Comparison of ENCODE assay signal across 9 mouse cellular contexts in the genomic region with DNA sequence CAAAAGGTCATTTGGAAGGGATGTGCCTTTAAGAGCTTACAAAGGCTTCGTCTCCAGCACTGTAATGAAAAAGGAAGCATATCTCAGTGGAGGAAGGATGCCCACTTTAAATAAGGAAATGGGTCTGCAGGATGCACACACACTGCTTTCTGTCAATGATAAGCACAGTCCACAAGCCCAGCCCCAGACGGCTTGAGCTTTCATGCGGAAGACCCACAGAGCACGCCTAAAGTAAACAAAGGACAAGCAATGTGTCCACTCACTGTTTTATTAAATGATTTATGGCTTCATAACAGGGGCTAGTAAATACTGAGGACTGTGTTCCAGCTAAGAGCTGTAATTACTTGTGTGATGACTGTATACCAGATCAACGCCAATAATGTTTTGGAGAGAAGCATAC.
A peak's percentile ranks its signal among the peaks of the same experiment; 100 is the strongest.
DNase-seq lines count a peak whose midpoint lies in the region; ATAC-seq and TF ChIP-seq lines count a peak whose summit lies in the region.
"Had no signal": no experiment of that assay in that cellular context is flagged by ENCODE, and none has a peak within 500 bp of the region (broad histone marks: within the 10 kb centered on the region; RNA-seq: fewer than 3 reads in every experiment).

No protein-coding gene starts in this region.

- peak; percentile 36 for DNase-seq in embryonic facial prominence, embryonic 14.5 days (ENCODE audit: low spot score)
- no peak for DNase-seq in embryonic facial prominence, embryonic 10.5 days (ENCODE audit: low spot score)
- peak; percentile 46 for DNase-seq in heart, postnatal 0 days (ENCODE audit: low spot score)
- DNase-seq in kidney, postnatal 25 days: peak; percentile 45 to 74
- no peak for DNase-seq in layer of hippocampus, postnatal 36 days
- no peak for DNase-seq in layer of hippocampus, postnatal 25 days (ENCODE audit: extremely low spot score in 1 of 2, low spot score in 1 of 2)

- no peak overlapping the region for H3K4me3 ChIP-seq in embryonic facial prominence, embryonic 14.5 days (ENCODE audit: low read depth, low read length)
- no peak overlapping the region for H3K4me3 ChIP-seq in embryonic facial prominence, embryonic 10.5 days
- H3K4me3 ChIP-seq in heart, postnatal 0 days (ENCODE audit: low read depth, low read length): no peak overlapping the region
- no peak overlapping the region for H3K4me3 ChIP-seq in neural tube, embryonic 14.5 days (ENCODE audit: low read depth, low read length)
- H3K4me3 ChIP-seq: embryonic facial prominence, embryonic 13.5 days had no signal

- H3K4me1 ChIP-seq in embryonic facial prominence, embryonic 14.5 days (ENCODE audit: control insufficient read depth, insufficient read depth, low read length): no peaks in the 10 kb centered on the region
- H3K4me1 ChIP-seq in embryonic facial prominence, embryonic 10.5 days: no peaks in the 10 kb centered on the region
- no peaks in the 10 kb centered on the region for H3K4me1 ChIP-seq in heart, postnatal 0 days (ENCODE audit: control insufficient read depth, insufficient read depth)
- no peaks in the 10 kb centered on the region for H3K4me1 ChIP-seq in neural tube, embryonic 14.5 days (ENCODE audit: control insufficient read depth, insufficient read depth, low read length)
- H3K4me1 ChIP-seq: embryonic facial prominence, embryonic 13.5 days had no signal

- no peak for TF ChIP-seq CTCF in heart, postnatal 0 days (IDR thresholded peaks at IDR 0.05; ENCODE audit: low read depth)

- H3K4me2 ChIP-seq in embryonic facial prominence, embryonic 14.5 days (ENCODE audit: low read depth, low read length): no peak overlapping the region
- H3K4me2 ChIP-seq in heart, postnatal 0 days (ENCODE audit: low read depth, low read length): no peak overlapping the region
- H3K4me2 ChIP-seq in neural tube, embryonic 14.5 days (ENCODE audit: low read depth, low read length): no peak overlapping the region
- H3K4me2 ChIP-seq: embryonic facial prominence, embryonic 13.5 days had no signal

- H3K9me3 ChIP-seq in embryonic facial prominence, embryonic 14.5 days (ENCODE audit: control insufficient read depth, low read length): no peaks in the 10 kb centered on the region
- H3K9me3 ChIP-seq in embryonic facial prominence, embryonic 10.5 days: no peaks in the 10 kb centered on the region
- no peaks in the 10 kb centered on the region for H3K9me3 ChIP-seq in heart, postnatal 0 days (replicated peaks; ENCODE audit: control insufficient read depth, low read length)
- no peaks in the 10 kb centered on the region for H3K9me3 ChIP-seq in neural tube, embryonic 14.5 days (ENCODE audit: control insufficient read depth, low read length)
- H3K9me3 ChIP-seq: embryonic facial prominence, embryonic 13.5 days had no signal

- TF ChIP-seq EP300 in heart, postnatal 0 days (IDR thresholded peaks at IDR 0.05; ENCODE audit: low read depth): peak; percentile 29; the same call in 1 of the 2 replicates

- no peak overlapping the region for H3K27ac ChIP-seq in embryonic facial prominence, embryonic 14.5 days (replicated peaks; ENCODE audit: low read depth, low read length)
- H3K27ac ChIP-seq in embryonic facial prominence, embryonic 10.5 days (replicated peaks): no peak overlapping the region
- no peak overlapping the region for H3K27ac ChIP-seq in heart, postnatal 0 days (ENCODE audit: low read depth)
- no peak overlapping the region for H3K27ac ChIP-seq in neural tube, embryonic 14.5 days (ENCODE audit: low read depth, low read length)
- H3K27ac ChIP-seq: embryonic facial prominence, embryonic 13.5 days had no signal

- ATAC-seq in embryonic facial prominence, embryonic 14.5 days (ENCODE audit: low read depth): no peak
- ATAC-seq in heart, postnatal 0 days (ENCODE audit: insufficient read depth, low read depth): peak; percentile 75
- ATAC-seq in neural tube, embryonic 14.5 days (ENCODE audit: low read depth): peak; percentile 92
- ATAC-seq in granulocyte monocyte progenitor cell, adult 5-6 weeks (replicated peaks; ENCODE audit: poor library complexity, severe bottlenecking): no peak; the same call in 1 of the 2 replicates

- H3K9ac ChIP-seq in embryonic facial prominence, embryonic 14.5 days (ENCODE audit: low read depth, low read length): no peak overlapping the region
- H3K9ac ChIP-seq in heart, postnatal 0 days (replicated peaks; ENCODE audit: low read depth, low read length): no peak overlapping the region
- H3K9ac ChIP-seq in neural tube, embryonic 14.5 days (replicated peaks; ENCODE audit: low read depth, low read length): no peak overlapping the region
- H3K9ac ChIP-seq: embryonic facial prominence, embryonic 13.5 days had no signal

- H3K27me3 ChIP-seq in embryonic facial prominence, embryonic 14.5 days (replicated peaks; ENCODE audit: control insufficient read depth, insufficient read depth, low read length): no peaks in the 10 kb centered on the region
- H3K27me3 ChIP-seq in embryonic facial prominence, embryonic 10.5 days (replicated peaks; ENCODE audit: low read depth, poor library complexity, severe bottlenecking): no peaks in the 10 kb centered on the region
- no peaks in the 10 kb centered on the region for H3K27me3 ChIP-seq in heart, postnatal 0 days (ENCODE audit: control insufficient read depth, insufficient read depth, low read length)
- no peaks in the 10 kb centered on the region for H3K27me3 ChIP-seq in neural tube, embryonic 14.5 days (ENCODE audit: control insufficient read depth, insufficient read depth, low read length)
- H3K27me3 ChIP-seq: embryonic facial prominence, embryonic 13.5 days had no signal

- 44% methylated on average over 5 of the region's 5 CpGs for WGBS in embryonic facial prominence, embryonic 14.5 days
- 41% methylated on average over 5 of the region's 5 CpGs for WGBS in embryonic facial prominence, embryonic 10.5 days
- WGBS in heart, postnatal 0 days: 38% methylated on average over 5 of the region's 5 CpGs
- 6% methylated on average over 5 of the region's 5 CpGs for WGBS in neural tube, embryonic 14.5 days

- no peaks in the 10 kb centered on the region for H3K36me3 ChIP-seq in embryonic facial prominence, embryonic 14.5 days (ENCODE audit: control insufficient read depth, insufficient read depth, low read length)
- no peaks in the 10 kb centered on the region for H3K36me3 ChIP-seq in embryonic facial prominence, embryonic 10.5 days (replicated peaks)
- H3K36me3 ChIP-seq in heart, postnatal 0 days (replicated peaks; ENCODE audit: control insufficient read depth, insufficient read depth, low read length): no peaks in the 10 kb centered on the region
- no peaks in the 10 kb centered on the region for H3K36me3 ChIP-seq in neural tube, embryonic 14.5 days (ENCODE audit: control insufficient read depth, insufficient read depth, low read length)
- H3K36me3 ChIP-seq: embryonic facial prominence, embryonic 13.5 days had no signal

Comparison
In these comparisons a context has a peak if more than half of its experiments do, and no peak if none do; other contexts are left out.
1. DNase-seq: peak in embryonic facial prominence, embryonic 14.5 days (single experiment), heart, postnatal 0 days (single experiment) and kidney, postnatal 25 days (2 of 2); none in embryonic facial prominence, embryonic 10.5 days (single experiment), layer of hippocampus, postnatal 36 days (0 of 2) and layer of hippocampus, postnatal 25 days (0 of 2).
2. ATAC-seq: peak in heart, postnatal 0 days (single experiment) and neural tube, embryonic 14.5 days (single experiment); none in embryonic facial prominence, embryonic 14.5 days (single experiment) and granulocyte monocyte progenitor cell, adult 5-6 weeks (single experiment).